Mouse (Mus musculus) ovary, adult 2 months (tissue): Measurements from ENCODE around the gene 1700008P02Rik. TPM values are rescaled to one million over a fixed set of nuclear protein-coding genes. Genes with fewer than 3 reads are reported as not detected.

Experiments used
- polyA plus RNA-seq: library from polyadenylated mRNA; depleted of rRNA; stranded (reverse); fragments of >200 nt; gene quantifications from 2 replicates; pipeline ENCODE4 v1.2.3, GENCODE M21; 2012; rRNA removed

Gene 1700008P02Rik
- polyA plus RNA-seq: not detected in 2 replicates

GRCm38 (mm10) chr3:6620343-6620742 lies at the start of gene 1700008P02Rik:
Gene 1700008P02Rik (minus strand): TSS chr3:6620443.

